Mouse (Mus musculus) myocyte (in vitro differentiated cells): ENCODE results near the gene Xcl1. TPM values are rescaled to one million over a fixed set of nuclear protein-coding genes. Genes with fewer than 3 reads are reported as not detected.

Source experiments
- H3K27me3 ChIP-seq: one replicate; pipeline ENCODE4 v1.6.1; 2011; ENCODE audit not compliant: control insufficient read depth, insufficient read depth, insufficient read length
- H3K36me3 ChIP-seq: one replicate; pipeline ENCODE4 v1.6.1; 2011; ENCODE audit not compliant: control insufficient read depth, insufficient read depth
- H3K4me2 ChIP-seq: one replicate; pipeline ENCODE4 v1.6.1; 2011; ENCODE audit warnings: low read depth, control low read depth
- H3K4me3 ChIP-seq: one replicate; pipeline ENCODE4 v1.5.1; 2011; ENCODE audit warnings: mild to moderate bottlenecking, control low read depth, moderate library complexity
- H3K79me2 ChIP-seq: one replicate; pipeline ENCODE4 v1.6.1; 2011; ENCODE audit not compliant: control insufficient read depth, insufficient read depth
- H3ac ChIP-seq: one replicate; pipeline ENCODE4 v1.6.1; 2011; ENCODE audit not compliant: control insufficient read depth, insufficient read length
- CEBPB ChIP-seq: IDR thresholded peaks from 2 replicates; pipeline ENCODE4 v1.6.1; 2011; ENCODE audit warnings: mild to moderate bottlenecking, moderate library complexity; ENCODE audit not compliant: poor library complexity, insufficient read depth, severe bottlenecking
- E2F4 ChIP-seq: IDR thresholded peaks from one replicate; pipeline ENCODE4 v1.6.1; 2011; ENCODE audit warnings: mild to moderate bottlenecking, control low read depth, moderate library complexity; ENCODE audit not compliant: insufficient read depth
- MAX ChIP-seq: IDR thresholded peaks from one replicate; pipeline ENCODE4 v1.6.1; 2011; ENCODE audit warnings: low read depth, mild to moderate bottlenecking, control low read depth
- MYOD1 ChIP-seq, 3 experiments: IDR thresholded peaks; one replicate each; pipeline ENCODE4 v1.6.1; 2011; ENCODE audit warnings: control low read depth in 2 of 3, low read depth in 2 of 3, mild to moderate bottlenecking in 2 of 3, moderate library complexity in 1 of 3; ENCODE audit not compliant: insufficient read length in 2 of 3, control insufficient read depth in 1 of 3
- MYOG ChIP-seq, 3 experiments: IDR thresholded peaks; one replicate each; pipeline ENCODE4 v1.6.1; 2011; ENCODE audit warnings: control low read depth in 2 of 3, low read depth in 2 of 3, mild to moderate bottlenecking in 2 of 3; ENCODE audit not compliant: insufficient read length in 2 of 3, control insufficient read depth in 1 of 3, insufficient read depth in 1 of 3
- POLR2A ChIP-seq: IDR thresholded peaks from one replicate; pipeline ENCODE4 v1.6.1; 2011; ENCODE audit warnings: low read depth, mild to moderate bottlenecking, control low read depth, moderate library complexity; ENCODE audit not compliant: insufficient read length
- POLR2AphosphoS2 ChIP-seq: IDR thresholded peaks from one replicate; pipeline ENCODE4 v1.6.1; 2011; ENCODE audit warnings: low read depth, control low read depth; ENCODE audit not compliant: insufficient read length
- REST ChIP-seq: IDR thresholded peaks from one replicate; pipeline ENCODE4 v1.6.1; 2011; ENCODE audit warnings: mild to moderate bottlenecking, control low read depth, moderate library complexity; ENCODE audit not compliant: insufficient read depth, insufficient read length
- SRF ChIP-seq: IDR thresholded peaks from one replicate; pipeline ENCODE4 v1.6.1; 2011; ENCODE audit warnings: low read depth; ENCODE audit not compliant: control insufficient read depth, insufficient read length
- TCF12 ChIP-seq: IDR thresholded peaks from one replicate; pipeline ENCODE4 v1.6.1; 2011; ENCODE audit warnings: mild to moderate bottlenecking, control low read depth; ENCODE audit not compliant: poor library complexity, insufficient read depth, severe bottlenecking
- TCF3 ChIP-seq: IDR thresholded peaks from one replicate; pipeline ENCODE4 v1.6.1; 2011; ENCODE audit warnings: low read depth, control low read depth; ENCODE audit not compliant: insufficient read length
- USF1 ChIP-seq: IDR thresholded peaks from one replicate; pipeline ENCODE4 v1.6.1; 2011; ENCODE audit warnings: low read depth, mild to moderate bottlenecking, control low read depth, moderate library complexity
- polyA plus RNA-seq: library from polyadenylated mRNA; unstranded; fragments of >200 nt; fragmentation: generic; extraction: Trizol; gene quantifications from one replicate; pipeline ENCODE4 v1.2.1, GENCODE M21; 2012; ENCODE audit warnings: missing spikeins

Gene Xcl1
- polyA plus RNA-seq, 1 experiment = 0.10 TPM

DNA sequence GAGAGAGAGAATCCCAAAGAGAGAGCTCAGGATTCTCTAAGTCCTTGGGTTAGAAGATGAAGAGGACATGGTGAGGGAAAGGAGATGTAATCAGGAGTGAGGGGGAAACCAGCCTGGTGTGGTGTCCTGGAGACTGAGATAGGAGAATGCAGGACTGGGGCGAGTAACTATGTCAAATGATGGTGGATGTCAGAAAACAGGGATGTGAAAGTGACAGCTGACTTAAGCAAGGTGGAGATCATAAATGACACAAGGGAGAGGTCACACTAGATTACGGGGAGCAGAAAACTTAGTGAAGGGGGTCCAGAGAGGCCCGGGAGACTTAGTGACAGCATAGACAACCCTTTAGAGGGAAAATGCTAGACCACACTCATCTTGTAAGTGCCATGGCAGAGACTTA, 23.8 kb upstream of the Xcl1 start:
- no peak overlapping the region for H3ac ChIP-seq
- no peak overlapping the region for H3K4me2 ChIP-seq
- H3K27me3 ChIP-seq = no peaks in the 10 kb centered on the region
- TF ChIP-seq MAX (no peak), USF1 (no peak), MYOG (IDR thresholded peaks at IDR 0.05; ENCODE audit: control insufficient read depth in 1 of 3, insufficient read depth in 1 of 3, insufficient read length in 2 of 3, low read depth in 2 of 3) (no peak), POLR2AphosphoS2 (no peak)
- no peaks in the 10 kb centered on the region for H3K36me3 ChIP-seq
- H3K4me3 ChIP-seq = no peak overlapping the region
- no peaks in the 10 kb centered on the region for H3K79me2 ChIP-seq

DNA sequence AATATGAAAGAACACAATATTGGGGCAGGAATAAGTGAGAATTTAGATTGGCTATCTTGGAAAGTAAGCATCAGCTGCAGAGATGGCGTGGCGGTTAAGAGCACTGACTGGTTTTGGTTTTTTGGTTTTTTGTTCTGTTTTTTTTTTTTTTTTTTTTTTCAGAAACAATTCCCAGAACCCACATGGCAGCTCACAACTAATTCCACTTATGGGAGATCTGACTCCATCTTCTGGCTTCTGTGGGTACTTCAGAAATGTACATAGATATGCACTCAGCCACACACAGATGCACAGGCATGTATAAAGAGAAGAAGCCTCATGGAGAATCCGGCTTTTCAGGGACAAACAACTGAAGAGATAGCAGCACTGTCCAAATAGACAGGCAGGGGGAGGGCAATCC, 22.6 kb upstream of the Xcl1 start:
- TF ChIP-seq MAX = no peak
- no peaks in the 10 kb centered on the region for H3K36me3 ChIP-seq
- H3K4me2 ChIP-seq = no peak overlapping the region
- no peaks in the 10 kb centered on the region for H3K79me2 ChIP-seq
- H3K27me3 ChIP-seq = no peaks in the 10 kb centered on the region
- H3ac ChIP-seq = no peak overlapping the region
- H3K4me3 ChIP-seq = no peak overlapping the region

DNA sequence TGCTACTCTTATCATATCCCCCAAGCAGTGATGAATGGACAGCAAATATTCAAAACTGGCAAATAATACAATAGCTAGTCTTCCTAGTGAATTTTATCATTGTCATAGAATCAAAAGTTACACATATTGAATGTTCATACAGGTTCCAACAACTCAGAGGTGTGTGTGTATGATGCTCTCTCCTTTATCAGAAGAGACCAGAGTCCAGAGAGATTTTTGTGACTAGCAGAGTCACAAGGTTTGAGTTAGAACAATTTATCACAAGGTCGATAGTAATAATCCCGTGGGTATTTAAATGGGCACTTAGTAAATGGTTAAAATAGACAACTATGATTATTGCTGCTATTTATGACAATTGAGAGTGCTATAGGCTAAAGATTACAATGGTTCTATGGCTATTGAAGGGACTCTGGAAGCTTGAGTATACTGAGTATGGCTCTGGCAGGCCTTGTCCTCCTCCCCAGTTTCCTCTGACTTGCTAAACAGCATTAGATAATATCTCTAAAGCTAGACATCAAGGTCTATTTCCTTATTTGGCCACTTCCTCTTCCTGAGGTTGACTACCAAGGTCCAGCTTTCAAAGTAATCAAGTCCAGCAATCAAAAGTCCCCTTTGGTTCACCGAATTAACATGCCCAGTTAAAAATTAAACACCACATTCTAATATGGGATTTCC, 21.5 kb upstream of the Xcl1 start:
- H3K27me3 ChIP-seq = no peaks in the 10 kb centered on the region
- no peak overlapping the region for H3K4me2 ChIP-seq
- H3K4me3 ChIP-seq = no peak overlapping the region
- TF ChIP-seq POLR2AphosphoS2 (no peak), SRF (peak; percentile 46)
- no peak overlapping the region for H3ac ChIP-seq
- no peaks in the 10 kb centered on the region for H3K79me2 ChIP-seq
- H3K36me3 ChIP-seq = no peaks in the 10 kb centered on the region

DNA sequence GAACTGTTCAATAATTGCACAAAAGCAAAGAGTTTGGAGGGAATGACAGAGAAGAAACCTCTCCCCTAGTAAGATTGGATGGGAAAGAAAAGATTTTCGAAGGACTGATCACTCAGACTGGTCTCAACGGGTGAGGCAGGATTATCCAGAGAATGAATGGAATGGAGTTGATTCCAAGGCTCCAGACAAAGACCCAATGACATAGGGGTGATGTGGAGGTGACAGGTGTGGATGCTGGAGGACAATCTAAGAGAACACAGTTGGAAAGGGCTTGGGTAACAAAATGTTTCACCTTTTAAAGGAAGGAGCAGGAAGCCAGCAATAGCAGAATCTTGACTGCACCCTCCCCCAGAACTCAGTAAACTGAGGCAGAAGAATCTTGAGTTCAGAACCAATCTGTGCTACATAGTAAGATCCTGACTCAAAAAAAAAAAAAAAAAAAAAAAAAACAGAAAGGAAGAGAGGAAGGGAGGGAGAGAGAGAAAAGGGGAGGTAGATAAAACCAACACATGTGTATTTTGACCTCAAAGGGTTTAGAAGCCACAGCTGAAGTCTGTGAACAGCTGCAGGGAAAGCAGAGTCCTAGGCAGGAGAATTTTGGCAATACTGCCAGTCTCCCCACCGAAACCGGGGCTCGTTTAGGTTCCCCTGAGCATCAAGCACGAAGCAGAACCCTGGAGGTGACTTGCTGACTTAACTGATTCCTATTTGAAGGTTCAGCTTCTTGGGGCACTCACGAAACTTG, 20.3 kb upstream of the Xcl1 start:
- Histone ChIP-seq H3ac (no peak overlapping the region), H3K79me2 (no peaks in the 10 kb centered on the region), H3K27me3 (no peaks in the 10 kb centered on the region), H3K4me2 (peak overlapping the region; percentile 60), H3K4me3 (no peak overlapping the region), H3K36me3 (no peaks in the 10 kb centered on the region)
- TF ChIP-seq MYOD1 (IDR thresholded peaks at IDR 0.05; ENCODE audit: control insufficient read depth in 1 of 3, insufficient read length in 2 of 3, low read depth in 2 of 3) = peak; percentile 67 to 93 (median 91)
- TF ChIP-seq MYOG (IDR thresholded peaks at IDR 0.05; ENCODE audit: control insufficient read depth in 1 of 3, insufficient read depth in 1 of 3, insufficient read length in 2 of 3, low read depth in 2 of 3) = peak in 2 of 3 experiments; percentile 58 to 67
- TF ChIP-seq TCF12 = peak; percentile 14
- peak; percentile 10 for TF ChIP-seq TCF3
- no peak for TF ChIP-seq MAX

DNA sequence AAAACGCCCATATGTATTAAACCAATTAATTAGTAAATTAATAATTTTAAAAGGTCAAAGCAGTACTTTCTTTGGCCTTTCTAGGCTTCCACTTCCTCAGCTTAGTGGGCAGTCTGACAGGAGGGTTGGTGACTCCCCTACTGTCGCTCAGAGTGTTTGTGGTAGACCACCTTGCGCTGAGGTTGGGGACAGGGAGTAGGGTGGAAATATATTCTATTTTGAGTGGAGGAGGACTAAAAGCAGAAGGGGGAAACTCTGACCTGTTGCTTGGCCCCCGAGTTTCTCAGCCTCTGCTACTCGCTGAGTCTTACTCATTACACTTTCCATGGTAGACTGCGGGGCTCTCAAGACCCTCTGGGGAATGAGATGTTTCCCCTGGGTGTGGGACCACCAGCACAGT, 18.2 kb upstream of the Xcl1 start:
- H3K4me2 ChIP-seq = no peak overlapping the region

DNA sequence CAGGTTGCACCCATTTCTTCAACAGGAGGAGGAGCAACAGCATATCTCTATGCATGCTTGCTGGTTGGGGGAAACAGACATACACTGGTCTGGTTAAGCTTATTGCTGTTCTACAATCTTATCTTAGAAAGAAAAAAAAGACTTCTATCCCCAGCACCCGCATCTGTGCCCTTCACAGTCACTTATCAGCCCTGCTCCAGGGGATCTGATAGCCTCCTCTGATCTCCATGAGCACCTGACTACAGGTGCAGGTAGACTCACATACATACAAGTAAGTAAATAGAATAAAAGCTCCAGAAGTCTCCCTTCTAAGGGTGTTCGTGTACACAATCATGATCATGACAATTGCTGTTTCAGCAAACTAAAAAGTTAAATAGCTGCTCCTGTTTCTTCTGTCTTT, 733 bp upstream of the Xcl1 start:
- no peak overlapping the region for H3K4me2 ChIP-seq
- no peaks in the 10 kb centered on the region for H3K79me2 ChIP-seq
- H3K4me3 ChIP-seq = no peak overlapping the region

More for the DNA sequence above, 18.2 kb upstream of the Xcl1 start:
- Histone ChIP-seq H3ac (no peak overlapping the region), H3K27me3 (no peaks in the 10 kb centered on the region), H3K4me3 (no peak overlapping the region), H3K36me3 (no peaks in the 10 kb centered on the region), H3K79me2 (no peaks in the 10 kb centered on the region)
- no peak for TF ChIP-seq POLR2A
- no peak for TF ChIP-seq E2F4
- TF ChIP-seq MYOD1 (IDR thresholded peaks at IDR 0.05; ENCODE audit: control insufficient read depth in 1 of 3, insufficient read length in 2 of 3, low read depth in 2 of 3) = no peak
- TF ChIP-seq TCF12 = no peak
- TF ChIP-seq TCF3 = no peak
- TF ChIP-seq MYOG (IDR thresholded peaks at IDR 0.05; ENCODE audit: control insufficient read depth in 1 of 3, insufficient read depth in 1 of 3, insufficient read length in 2 of 3, low read depth in 2 of 3) = no peak
- no peak for TF ChIP-seq REST
- TF ChIP-seq SRF = no peak
- TF ChIP-seq CEBPB = no peak
- no peak for TF ChIP-seq MAX
- TF ChIP-seq USF1 = no peak
- TF ChIP-seq POLR2AphosphoS2 = no peak

More for the DNA sequence above, 733 bp upstream of the Xcl1 start:
- Histone ChIP-seq H3K36me3 (no peaks in the 10 kb centered on the region), H3K27me3 (no peaks in the 10 kb centered on the region), H3ac (no peak overlapping the region)
- TF ChIP-seq E2F4 (no peak), POLR2AphosphoS2 (no peak), CEBPB (no peak), MAX (no peak), MYOD1 (IDR thresholded peaks at IDR 0.05; ENCODE audit: control insufficient read depth in 1 of 3, insufficient read length in 2 of 3, low read depth in 2 of 3) (no peak), POLR2A (no peak), REST (no peak), SRF (no peak), TCF12 (no peak), MYOG (IDR thresholded peaks at IDR 0.05; ENCODE audit: control insufficient read depth in 1 of 3, insufficient read depth in 1 of 3, insufficient read length in 2 of 3, low read depth in 2 of 3) (no peak), USF1 (no peak), TCF3 (no peak)
